Mouse (Mus musculus) CH12.LX (cell line): ENCODE data around the gene Nlgn1.

Experiments
- CHD2 ChIP-seq: IDR thresholded peaks from 2 replicates; pipeline ENCODE4 v1.6.1; 2011; ENCODE audit warnings: low read length, improper control_type of control experiment
- CTCF ChIP-seq, 2 experiments: IDR thresholded peaks in 1 of 2; conservative IDR thresholded peaks in 1 of 2; 2 replicates each; pipeline ENCODE4 v1.5.1; 2011 to 2012; ENCODE audit warnings: low read depth in 2 of 2, low read length in 2 of 2, improper control_type of control experiment in 1 of 2, inconsistent platforms in 1 of 2, mild to moderate bottlenecking in 1 of 2, moderate library complexity in 1 of 2
- ELF1 ChIP-seq: IDR thresholded peaks from 2 replicates; pipeline ENCODE4 v1.6.1; 2014; ENCODE audit warnings: low read depth, mild to moderate bottlenecking, inconsistent platforms, low read length, improper control_type of control experiment
- EP300 ChIP-seq: IDR thresholded peaks from 2 replicates; pipeline ENCODE4 v1.6.1; 2011; ENCODE audit warnings: low read length, improper control_type of control experiment
- HCFC1 ChIP-seq: IDR thresholded peaks from 2 replicates; pipeline ENCODE4 v1.6.1; 2012; ENCODE audit warnings: low read depth, mild to moderate bottlenecking, inconsistent platforms, low read length, improper control_type of control experiment
- MYC ChIP-seq: IDR thresholded peaks from 2 replicates; pipeline ENCODE4 v1.6.1; 2011; ENCODE audit warnings: low read depth, mild to moderate bottlenecking, improper control_type of control experiment, low read length
- NELFE ChIP-seq: IDR thresholded peaks from 2 replicates; pipeline ENCODE4 v1.6.1; 2011; ENCODE audit warnings: low read depth, low read length, improper control_type of control experiment
- POLR2A ChIP-seq: IDR thresholded peaks from 2 replicates; pipeline ENCODE4 v1.6.1; 2011; ENCODE audit warnings: low read depth, mild to moderate bottlenecking, improper control_type of control experiment, low read length
- USF1 ChIP-seq: IDR thresholded peaks from 2 replicates; pipeline ENCODE4 v1.6.1; 2014; ENCODE audit warnings: low read depth, mild to moderate bottlenecking, inconsistent platforms, low read length, improper control_type of control experiment

DNA sequence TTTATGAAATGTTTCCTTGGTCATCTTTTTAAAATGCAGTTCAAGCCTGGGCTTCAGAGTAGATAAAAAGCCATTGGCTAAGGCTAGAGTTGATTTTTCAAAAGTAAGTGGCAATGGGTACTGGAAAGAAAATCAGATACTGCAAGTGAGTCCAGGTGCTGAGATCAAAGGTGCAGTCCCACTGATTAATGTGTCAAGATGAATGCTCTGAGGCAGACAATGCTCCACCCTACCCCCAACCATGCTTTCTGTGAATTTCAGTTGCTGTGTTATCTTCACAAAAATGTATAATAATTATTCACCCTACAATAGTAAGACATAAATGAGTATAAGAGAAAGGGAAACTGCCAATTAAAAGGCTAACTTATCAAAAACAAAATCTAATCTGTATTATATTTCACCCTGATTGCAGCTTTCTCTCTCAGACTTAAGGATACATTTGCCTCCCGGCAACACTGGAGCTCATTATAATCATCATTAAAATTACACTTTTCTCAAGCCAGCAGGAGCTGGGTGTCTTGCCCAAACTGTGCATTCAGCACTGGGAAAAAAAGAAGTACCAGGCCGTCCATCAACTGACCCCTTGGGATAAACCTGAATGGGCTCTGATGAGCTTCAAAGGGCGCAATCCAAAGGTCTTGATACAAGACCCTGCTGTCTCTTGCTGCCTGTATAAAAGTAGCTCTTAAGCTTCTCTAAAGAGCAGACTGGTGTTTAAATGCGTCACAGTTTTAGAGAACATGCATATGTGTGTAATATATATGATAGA, 320.8 kb downstream of the Nlgn1 start:
- no peak for TF ChIP-seq POLR2A
- TF ChIP-seq ELF1, result no peak
- TF ChIP-seq CTCF (conservative IDR thresholded peaks at IDR 0.05 in 1 of 2, IDR thresholded peaks at IDR 0.05 in 1 of 2; ENCODE audit: low read depth in 2 of 2, low read length in 2 of 2), result no peak
- no peak for TF ChIP-seq CHD2
- TF ChIP-seq USF1, result no peak
- TF ChIP-seq MYC, result no peak
- TF ChIP-seq HCFC1, result no peak
- no peak for TF ChIP-seq EP300
- no peak for TF ChIP-seq NELFE
